Mouse (Mus musculus): ENCODE measurements around the gene Tmem210. TPM values are rescaled to one million over a fixed set of nuclear protein-coding genes. Genes with fewer than 3 reads are reported as not detected.

The Tmem210 gene
- not detected in 2 replicates for polyA plus RNA-seq (2012; rRNA removed)

DNA sequence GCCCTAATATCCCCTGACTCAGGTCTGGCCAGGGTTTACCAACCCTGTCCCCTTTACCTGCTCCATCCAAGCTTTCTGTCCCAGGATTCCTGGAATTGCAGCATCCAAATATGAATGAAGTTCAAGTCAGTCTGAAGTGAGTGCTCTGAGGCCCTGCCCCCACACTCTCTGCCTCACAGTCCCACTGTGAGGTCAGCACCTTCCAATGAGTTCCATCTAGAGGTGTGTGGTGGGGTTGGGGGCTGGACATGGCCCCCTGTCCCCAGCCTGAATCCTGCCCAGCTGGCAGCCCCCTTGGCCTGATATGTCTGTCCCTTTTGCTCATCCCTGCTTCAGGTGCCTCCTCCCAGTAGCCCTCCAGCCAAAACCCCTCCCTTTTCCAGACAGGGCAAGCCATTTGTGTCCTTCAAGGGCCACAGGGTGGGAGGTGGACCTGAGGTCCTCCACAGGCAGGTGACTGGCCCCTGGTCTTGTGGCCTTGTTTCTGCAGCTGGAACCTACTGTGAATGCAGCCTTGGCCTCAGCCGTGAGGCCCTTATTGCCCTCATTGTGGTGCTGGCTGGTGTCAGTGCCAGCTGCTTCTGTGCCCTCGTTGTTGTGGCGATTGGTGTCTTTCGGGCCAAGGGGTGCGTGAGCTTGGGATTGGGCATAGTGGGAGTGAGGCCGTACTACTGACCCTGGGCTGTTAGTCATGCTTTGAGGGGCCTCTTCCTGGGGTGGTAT lies at the start of gene Tmem210:
Gene Tmem210 (plus strand): TSS at position 219 of the 723 bp plus-strand sequence.
- WGBS, result 88% methylated on average over 6 of the region's 6 CpGs
- DNase-seq, result no peak
- no peak within 1 kb of the TSS for H3K4me3 ChIP-seq (ENCODE audit: insufficient read depth, low read depth, low read length)
- H3K4me1 ChIP-seq (ENCODE audit: control insufficient read depth, insufficient read depth, low read length), result peaks cover 8% of the 10 kb centered on the region
- TF ChIP-seq CTCF (conservative IDR thresholded peaks at IDR 0.05; ENCODE audit: insufficient read depth, insufficient read length, low read depth, low read length) (no peak), POLR2A (IDR thresholded peaks at IDR 0.05; ENCODE audit: low read depth, low read length) (no peak)
- no peaks in the 10 kb centered on the region; the same call in 1 of the 2 replicates for H3K27me3 ChIP-seq (replicated peaks; ENCODE audit: control insufficient read depth, insufficient read depth, low read length)
- no peaks in the 10 kb centered on the region; the same call in 1 of the 2 replicates for H3K36me3 ChIP-seq (ENCODE audit: control insufficient read depth, insufficient read depth, low read length)
- peak within 1 kb of the TSS; percentile 63 for H3K27ac ChIP-seq (ENCODE audit: insufficient read depth, low read depth, low read length)

DNA sequence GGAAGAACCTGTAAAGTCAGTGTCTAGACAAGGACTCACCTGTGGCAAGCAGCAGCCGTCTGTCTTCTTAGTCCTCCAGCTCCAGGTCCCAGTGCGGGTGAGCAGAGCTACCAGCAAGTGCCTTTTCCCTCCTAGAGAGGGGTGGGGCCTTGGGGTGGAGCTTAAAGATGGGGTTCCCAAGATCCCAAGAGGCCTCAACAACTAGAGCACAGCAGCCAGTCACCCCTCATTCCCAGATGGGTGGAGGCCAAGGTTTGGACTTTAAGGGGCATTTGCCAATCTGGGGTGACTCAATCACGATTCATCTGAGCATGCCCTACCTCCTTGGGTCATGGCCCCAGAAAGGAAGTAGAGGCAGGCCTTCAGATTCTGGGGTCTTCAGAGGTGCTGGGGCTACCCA lies 48.2 kb upstream of the Tmem210 start:
- Histone ChIP-seq H3K27ac (ENCODE audit: insufficient read depth, low read depth, low read length) (no peak overlapping the region), H3K27me3 (replicated peaks; ENCODE audit: control insufficient read depth, insufficient read depth, low read length) (no peaks in the 10 kb centered on the region), H3K4me3 (ENCODE audit: insufficient read depth, low read depth, low read length) (no peak overlapping the region), H3K36me3 (ENCODE audit: control insufficient read depth, insufficient read depth, low read length) (no peaks in the 10 kb centered on the region), H3K4me1 (ENCODE audit: control insufficient read depth, insufficient read depth, low read length) (peaks cover 22% of the 10 kb centered on the region)
- WGBS, result 81% methylated on average over 3 of the region's 3 CpGs
- TF ChIP-seq CTCF (conservative IDR thresholded peaks at IDR 0.05; ENCODE audit: insufficient read depth, insufficient read length, low read depth, low read length) (no peak), POLR2A (IDR thresholded peaks at IDR 0.05; ENCODE audit: low read depth, low read length) (no peak)
- DNase-seq, result no peak

DNA sequence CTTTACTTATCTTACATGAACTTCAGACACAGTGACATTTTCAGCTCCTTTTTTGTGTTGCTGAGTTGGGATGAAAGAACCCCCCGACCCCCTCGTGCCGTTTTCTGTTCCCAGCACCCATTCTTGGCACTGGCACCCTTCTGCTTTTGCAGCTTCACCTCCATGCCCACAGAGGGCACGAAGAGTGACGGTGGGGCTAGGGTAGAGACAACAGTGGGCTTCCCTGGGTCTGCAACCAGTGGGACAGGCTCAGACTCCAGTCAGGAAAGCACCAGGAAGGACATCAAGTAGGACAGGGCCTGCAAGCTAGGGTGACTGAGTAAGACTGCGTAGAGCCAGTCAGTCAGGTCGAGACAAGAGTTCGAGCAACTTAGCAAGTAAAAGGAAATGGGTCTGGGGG lies 47.6 kb upstream of the Tmem210 start:
- no peaks in the 10 kb centered on the region for H3K36me3 ChIP-seq (ENCODE audit: control insufficient read depth, insufficient read depth, low read length)
- H3K4me3 ChIP-seq (ENCODE audit: insufficient read depth, low read depth, low read length), result peak overlapping the region; percentile 43; the same call in 1 of the 2 replicates
- peak overlapping the region; percentile 61; the same call in 1 of the 2 replicates for H3K27ac ChIP-seq (ENCODE audit: insufficient read depth, low read depth, low read length)
- H3K27me3 ChIP-seq (replicated peaks; ENCODE audit: control insufficient read depth, insufficient read depth, low read length), result no peaks in the 10 kb centered on the region
- WGBS, result 60% methylated on average over 8 of the region's 8 CpGs
- TF ChIP-seq CTCF (conservative IDR thresholded peaks at IDR 0.05; ENCODE audit: insufficient read depth, insufficient read length, low read depth, low read length) (no peak), POLR2A (IDR thresholded peaks at IDR 0.05; ENCODE audit: low read depth, low read length) (no peak)
- no peak for DNase-seq
- peaks cover 22% of the 10 kb centered on the region for H3K4me1 ChIP-seq (ENCODE audit: control insufficient read depth, insufficient read depth, low read length)

DNA sequence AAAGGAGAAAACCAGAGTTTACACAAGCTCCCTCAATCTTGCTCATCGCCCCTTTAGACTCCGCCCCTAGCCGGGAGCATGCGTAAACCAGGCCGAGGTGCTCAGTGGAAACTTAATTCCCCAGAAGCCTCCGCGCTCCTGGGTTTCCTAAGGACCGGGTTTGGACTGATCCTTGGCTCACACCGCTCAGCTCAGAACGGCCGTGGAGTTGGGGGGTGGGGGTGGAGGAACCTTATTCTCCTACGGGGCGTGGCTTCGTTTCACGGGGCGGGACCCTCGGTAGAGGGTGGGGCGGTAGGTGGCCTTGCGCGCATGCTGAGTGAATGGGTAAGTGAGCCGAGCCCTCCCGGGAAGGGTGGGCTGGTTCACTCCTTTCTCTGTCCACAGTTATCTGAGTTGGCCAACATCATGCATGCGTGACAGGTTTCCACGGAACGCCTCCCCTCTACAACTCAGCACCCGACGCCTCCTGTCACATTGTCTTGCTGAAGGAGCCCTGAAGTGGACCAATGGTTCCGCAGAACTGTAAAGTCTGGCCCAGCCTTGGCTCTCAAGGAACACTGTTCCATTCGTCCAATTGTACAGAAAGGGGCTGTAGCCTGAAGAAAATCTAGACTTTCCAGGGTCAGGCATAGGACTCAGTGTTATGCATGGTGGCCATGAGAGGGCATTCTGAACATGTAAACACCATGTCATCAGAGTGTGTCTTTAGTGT lies 47.1 kb upstream of the Tmem210 start:
- 2% methylated on average over 29 of the region's 29 CpGs for WGBS
- Histone ChIP-seq H3K4me3 (ENCODE audit: insufficient read depth, low read depth, low read length) (peak overlapping the region; percentile 43), H3K27ac (ENCODE audit: insufficient read depth, low read depth, low read length) (peak overlapping the region; percentile 61; the same call in 1 of the 2 replicates), H3K4me1 (ENCODE audit: control insufficient read depth, insufficient read depth, low read length) (peaks cover 17% of the 10 kb centered on the region), H3K36me3 (ENCODE audit: control insufficient read depth, insufficient read depth, low read length) (no peaks in the 10 kb centered on the region), H3K27me3 (replicated peaks; ENCODE audit: control insufficient read depth, insufficient read depth, low read length) (no peaks in the 10 kb centered on the region)
- DNase-seq, result peak; percentile 92
- TF ChIP-seq POLR2A (IDR thresholded peaks at IDR 0.05; ENCODE audit: low read depth, low read length) (no peak), CTCF (conservative IDR thresholded peaks at IDR 0.05; ENCODE audit: insufficient read depth, insufficient read length, low read depth, low read length) (no peak)

DNA sequence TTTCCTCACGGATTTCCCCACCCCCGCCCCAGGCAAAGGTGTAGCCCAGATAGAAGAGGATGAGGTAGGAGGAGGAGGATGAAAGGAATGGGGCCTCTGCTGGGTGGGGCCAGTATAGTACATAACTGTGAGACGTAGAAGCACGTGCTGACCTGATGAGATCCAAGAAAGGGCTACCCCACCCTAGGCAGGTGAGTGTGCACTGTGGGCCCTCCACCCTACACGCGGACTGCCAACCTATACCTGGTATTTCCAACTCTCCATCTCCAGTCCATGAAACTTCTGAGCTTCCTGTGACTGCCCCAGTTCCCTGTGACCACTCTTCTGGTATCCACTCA lies 46.5 kb upstream of the Tmem210 start:
- 10% methylated on average over 6 of the region's 6 CpGs for WGBS
- Histone ChIP-seq H3K4me3 (ENCODE audit: insufficient read depth, low read depth, low read length) (no peak overlapping the region; the same call in 1 of the 2 replicates), H3K27me3 (replicated peaks; ENCODE audit: control insufficient read depth, insufficient read depth, low read length) (no peaks in the 10 kb centered on the region), H3K4me1 (ENCODE audit: control insufficient read depth, insufficient read depth, low read length) (peaks cover 14% of the 10 kb centered on the region; the same call in 1 of the 2 replicates), H3K27ac (ENCODE audit: insufficient read depth, low read depth, low read length) (no peak overlapping the region; the same call in 1 of the 2 replicates), H3K36me3 (ENCODE audit: control insufficient read depth, insufficient read depth, low read length) (no peaks in the 10 kb centered on the region)
- TF ChIP-seq CTCF (conservative IDR thresholded peaks at IDR 0.05; ENCODE audit: insufficient read depth, insufficient read length, low read depth, low read length), result no peak
- no peak for TF ChIP-seq POLR2A (IDR thresholded peaks at IDR 0.05; ENCODE audit: low read depth, low read length)
- DNase-seq, result no peak

DNA sequence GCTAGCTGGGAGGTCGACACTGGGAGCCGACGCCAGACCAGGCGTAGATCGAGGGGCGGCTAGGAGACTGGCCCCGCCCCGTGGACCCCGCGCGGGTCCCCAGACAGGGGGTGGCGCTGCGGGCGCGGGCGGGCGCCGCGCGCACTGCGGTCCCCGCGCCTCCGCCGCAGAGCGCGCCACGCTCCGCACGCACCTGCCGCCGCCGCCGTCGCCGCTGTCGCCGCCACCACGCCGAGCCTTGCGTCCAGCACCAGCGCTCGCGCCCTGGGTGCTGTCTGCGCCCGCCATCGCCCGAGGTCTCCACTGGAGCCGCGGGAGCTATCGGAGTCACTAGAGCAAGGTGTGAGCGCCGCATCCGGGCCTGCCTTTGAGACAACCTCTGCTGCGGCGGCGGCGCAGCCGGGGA lies 45.8 kb upstream of the Tmem210 start, which contains the start of the genes Rnf208 and Cysrt1:
Gene Rnf208 (plus strand): TSS at position 155 of the 406 bp plus-strand sequence.
Gene Cysrt1 (minus strand): TSS at position 352 of the 406 bp plus-strand sequence.
- H3K4me1 ChIP-seq (ENCODE audit: control insufficient read depth, insufficient read depth, low read length), result peaks cover 14% of the 10 kb centered on the region; the same call in 1 of the 2 replicates
- no peaks in the 10 kb centered on the region for H3K27me3 ChIP-seq (replicated peaks; ENCODE audit: control insufficient read depth, insufficient read depth, low read length)
- peak within 1 kb of the TSS; percentile 59 for H3K4me3 ChIP-seq (ENCODE audit: insufficient read depth, low read depth, low read length)
- H3K27ac ChIP-seq (ENCODE audit: insufficient read depth, low read depth, low read length), result peak within 1 kb of the TSS; percentile 32; the same call in 1 of the 2 replicates
- DNase-seq, result no peak
- H3K36me3 ChIP-seq (ENCODE audit: control insufficient read depth, insufficient read depth, low read length), result no peaks in the 10 kb centered on the region
- TF ChIP-seq POLR2A (IDR thresholded peaks at IDR 0.05; ENCODE audit: low read depth, low read length) (no peak), CTCF (conservative IDR thresholded peaks at IDR 0.05; ENCODE audit: insufficient read depth, insufficient read length, low read depth, low read length) (no peak)
- under 1% methylated on average over 41 of the region's 59 CpGs for WGBS

DNA sequence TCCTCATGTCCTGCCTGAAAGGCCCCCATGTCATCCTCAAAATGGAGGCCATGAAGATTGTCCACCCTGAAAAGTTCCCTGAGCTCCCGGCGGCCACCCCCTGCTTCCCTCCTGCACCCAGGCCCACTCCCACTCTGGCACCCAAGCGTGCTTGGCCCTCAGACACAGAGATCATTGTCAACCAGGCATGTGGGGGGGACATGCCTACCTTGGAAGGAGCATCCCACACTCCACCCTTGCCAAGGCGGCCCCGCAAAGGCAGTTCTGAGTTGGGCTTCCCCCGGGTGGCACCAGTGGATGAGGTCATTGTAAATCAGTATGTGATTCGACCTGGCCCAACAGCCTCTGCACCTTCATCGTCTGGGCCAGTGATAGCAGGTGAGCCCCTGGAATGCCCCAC lies 44.6 kb upstream of the Tmem210 start:
- WGBS, result 82% methylated on average over 8 of the region's 8 CpGs
- Histone ChIP-seq H3K27ac (ENCODE audit: insufficient read depth, low read depth, low read length) (no peak overlapping the region), H3K27me3 (replicated peaks; ENCODE audit: control insufficient read depth, insufficient read depth, low read length) (no peaks in the 10 kb centered on the region), H3K4me1 (ENCODE audit: control insufficient read depth, insufficient read depth, low read length) (peaks cover 10% of the 10 kb centered on the region; the same call in 1 of the 2 replicates), H3K4me3 (ENCODE audit: insufficient read depth, low read depth, low read length) (no peak overlapping the region), H3K36me3 (ENCODE audit: control insufficient read depth, insufficient read depth, low read length) (no peaks in the 10 kb centered on the region)
- no peak for TF ChIP-seq CTCF (conservative IDR thresholded peaks at IDR 0.05; ENCODE audit: insufficient read depth, insufficient read length, low read depth, low read length)
- TF ChIP-seq POLR2A (IDR thresholded peaks at IDR 0.05; ENCODE audit: low read depth, low read length), result no peak
- no peak for DNase-seq
